Mouse (Mus musculus) heart, postnatal 14 days (tissue): ENCODE results near the gene Rlbp1. TPM values are rescaled to one million over a fixed set of nuclear protein-coding genes. Genes with fewer than 3 reads are reported as not detected.

ENCODE experiments used
- DNase-seq, 2 experiments: peaks; one replicate each; pipeline ENCODE4 v3.0.0; 2021 to 2022
- intact Hi-C: fragments of 180-260 bp; cut with DNase I; formaldehyde crosslinking; loops from one replicate; pipeline ENCODE4 v1.15.1; 2025
- long read RNA-seq, 2 experiments: library from polyadenylated mRNA; stranded (forward); transcript quantifications; one replicate each; pipeline ENCODE4 v2.0.0; 2021
- total RNA-seq, 2 experiments: library from RNA; stranded (reverse); gene quantifications; 2 replicates each; pipeline ENCODE4 v1.2.3; 2021

The Rlbp1 gene
- total RNA-seq: not detected
- long read RNA-seq, experiment 1: 0 reads
- long read RNA-seq, experiment 2: 0 reads

DNA sequence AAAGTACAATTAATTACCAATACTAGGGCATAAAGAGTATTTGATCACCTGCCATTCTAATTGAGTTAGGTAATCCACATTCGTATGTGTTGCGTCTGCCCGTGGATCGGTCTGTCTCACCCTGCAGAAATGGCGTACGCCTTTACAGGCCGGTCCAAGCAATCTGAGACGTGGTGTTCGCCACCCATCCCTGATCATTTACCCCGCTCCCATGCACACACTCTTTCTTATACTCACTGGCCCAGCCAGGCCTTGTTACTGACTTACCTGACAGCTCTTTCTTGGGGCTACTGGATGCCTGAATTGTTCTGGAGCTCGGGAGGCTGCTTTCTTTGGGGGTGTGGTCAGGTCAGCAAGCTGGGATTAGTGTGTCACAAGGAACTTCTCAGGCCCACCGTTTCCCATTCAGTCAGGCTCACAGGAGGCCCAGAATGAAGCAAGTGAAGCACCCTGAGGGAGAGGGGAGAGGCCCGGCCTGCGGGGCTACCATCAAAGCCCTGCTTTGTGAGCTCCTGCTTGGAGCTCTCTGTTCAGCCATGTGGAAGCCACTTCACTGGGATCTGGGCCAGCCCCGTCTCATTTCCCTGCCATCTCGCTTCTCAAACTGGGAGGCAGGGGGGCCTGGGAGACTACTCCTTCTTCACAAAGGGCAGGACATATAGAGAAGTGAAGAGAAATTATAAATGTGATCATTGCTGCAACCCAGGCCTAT is at the start of gene Rlbp1:
TSS of gene Rlbp1 (minus strand) at position 627 of the 712 bp plus-strand sequence.
- intact Hi-C loops: no loop called here
- DNase-seq: no peak

DNA sequence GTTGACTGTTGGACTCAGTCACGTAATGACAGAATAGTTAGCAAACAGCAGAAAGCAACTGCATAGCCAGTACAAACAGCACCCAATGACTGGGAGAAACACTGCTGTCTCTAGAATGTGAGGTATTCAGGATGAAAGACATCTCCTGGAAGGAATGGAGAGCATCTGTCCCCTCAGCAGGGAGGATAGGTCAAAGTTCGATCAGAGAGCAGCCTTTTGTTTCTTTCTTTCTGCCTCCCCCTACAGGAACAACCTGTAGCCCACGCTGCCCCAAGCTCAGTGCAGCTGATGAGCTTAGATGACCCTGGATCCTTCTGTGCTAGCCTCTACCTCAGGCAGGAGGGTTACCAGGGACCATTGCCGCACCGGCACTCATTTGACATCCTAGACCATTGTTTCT is 41.4 kb upstream of the Rlbp1 start:
- no peak for DNase-seq
- intact Hi-C loops: no loop called here

DNA sequence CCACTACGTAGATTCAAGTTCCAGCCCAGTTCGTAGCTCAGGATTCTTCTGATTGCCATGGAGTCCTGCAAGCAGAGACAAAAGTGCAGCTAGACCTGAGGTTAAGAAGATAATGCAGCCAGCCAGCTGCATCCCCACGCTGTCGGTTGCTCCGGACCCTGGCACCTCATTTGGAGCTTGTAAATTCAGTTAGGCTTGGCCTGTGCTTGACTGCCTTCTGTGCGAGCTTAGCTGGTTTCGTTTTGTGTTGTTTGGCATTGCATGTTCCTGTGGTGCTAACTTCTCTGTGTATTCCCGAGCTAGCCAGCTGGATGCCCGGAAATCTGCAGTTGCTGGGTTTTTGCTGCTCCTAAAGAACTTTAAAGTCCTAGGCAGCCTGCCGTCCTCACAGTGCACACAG is 39.0 kb upstream of the Rlbp1 start:
- intact Hi-C loops: no loop called here
- DNase-seq: no peak

DNA sequence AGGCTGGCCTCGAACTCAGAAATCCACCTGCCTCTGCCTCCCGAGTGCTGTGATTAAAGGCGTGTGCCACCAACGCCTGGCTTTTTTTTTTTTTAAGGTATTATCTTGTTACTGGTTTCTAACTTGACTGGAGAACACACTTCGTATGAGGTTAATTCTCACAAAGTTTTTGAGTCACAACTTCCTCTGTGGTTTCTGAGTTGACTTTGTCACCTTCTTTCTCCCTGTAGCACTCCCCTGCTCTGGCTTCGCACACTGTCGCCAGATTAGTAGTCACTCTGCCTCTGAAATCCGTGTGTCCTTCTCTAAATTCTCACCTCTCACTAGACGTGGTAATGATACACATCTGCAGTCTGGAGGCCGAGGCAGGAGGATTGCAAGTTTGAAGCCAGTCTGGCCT is 36.0 kb upstream of the Rlbp1 start:
- DNase-seq: no peak
- intact Hi-C loops: no loop called here

GRCm38 (mm10) chr7:79419950-79420349 is 33.1 kb upstream of the Rlbp1 start:
- intact Hi-C loops: no loop called here

DNA sequence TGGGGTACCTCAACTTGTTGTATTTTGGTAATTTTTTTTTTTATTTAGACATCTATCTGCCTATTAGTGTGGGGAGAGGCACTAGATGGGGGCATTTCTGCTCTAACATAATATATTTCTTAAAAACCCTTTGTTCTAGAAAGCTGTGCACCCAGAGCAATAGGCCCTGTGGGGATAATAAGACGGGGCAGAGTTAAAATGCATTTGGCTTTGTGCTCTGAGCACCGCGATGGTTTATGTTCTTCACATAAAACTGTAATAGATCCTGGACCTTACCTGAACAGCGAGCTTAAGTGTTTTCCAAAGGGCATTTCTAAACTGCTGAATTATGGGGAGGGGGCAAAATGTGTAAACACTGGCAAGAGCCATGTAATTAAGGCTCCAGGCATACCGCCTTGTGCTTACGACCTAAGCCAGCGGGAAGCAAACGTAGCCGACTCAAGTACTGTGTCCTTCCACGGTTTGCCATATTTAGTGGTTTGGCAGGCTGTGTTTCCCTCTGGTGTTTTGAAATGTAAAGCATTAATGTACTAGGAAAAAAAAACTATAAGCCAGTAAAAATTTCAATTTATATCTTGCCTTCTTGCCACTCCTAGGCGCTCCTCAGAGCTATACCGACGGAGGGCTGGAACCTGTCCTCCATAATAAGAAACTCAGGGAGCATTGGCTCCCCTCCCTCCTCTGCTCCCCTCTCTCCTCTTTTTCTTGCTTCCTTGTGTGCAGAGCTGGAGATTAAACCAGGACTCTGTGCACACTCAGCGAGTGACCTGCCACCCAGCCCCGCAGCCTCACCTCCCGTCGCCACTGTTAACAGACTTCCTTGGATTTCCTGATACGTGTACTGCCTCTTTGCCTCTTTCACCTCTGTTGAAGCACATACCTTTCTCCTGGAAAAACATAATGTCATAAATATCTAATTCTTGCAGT is 27.9 kb upstream of the Rlbp1 start:
- intact Hi-C loops: no loop called here
- no peak for DNase-seq

More at GRCm38 (mm10) chr7:79419950-79420349, 33.1 kb upstream of the Rlbp1 start:
- no peak for DNase-seq

DNA sequence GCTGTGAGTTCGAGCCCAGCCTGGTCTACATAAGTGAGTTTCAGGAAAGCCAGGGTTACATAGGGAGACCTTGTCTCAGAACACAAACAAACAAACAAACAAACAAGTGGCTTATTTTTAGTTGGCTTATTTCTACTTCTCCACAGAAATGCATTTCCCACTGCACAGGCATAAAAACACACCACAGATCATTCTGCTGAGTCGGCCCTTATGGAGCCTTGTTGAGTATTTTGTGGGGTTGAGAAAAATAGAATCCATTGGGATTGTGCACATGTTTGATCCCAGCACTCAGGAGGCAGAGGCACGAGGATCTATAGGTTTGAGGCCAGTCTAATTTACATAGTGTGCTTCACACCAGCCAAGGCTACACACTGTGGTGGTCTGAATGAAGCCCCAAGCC is 13.4 kb upstream of the Rlbp1 start:
- intact Hi-C loops: no loop called here
- DNase-seq: no peak

DNA sequence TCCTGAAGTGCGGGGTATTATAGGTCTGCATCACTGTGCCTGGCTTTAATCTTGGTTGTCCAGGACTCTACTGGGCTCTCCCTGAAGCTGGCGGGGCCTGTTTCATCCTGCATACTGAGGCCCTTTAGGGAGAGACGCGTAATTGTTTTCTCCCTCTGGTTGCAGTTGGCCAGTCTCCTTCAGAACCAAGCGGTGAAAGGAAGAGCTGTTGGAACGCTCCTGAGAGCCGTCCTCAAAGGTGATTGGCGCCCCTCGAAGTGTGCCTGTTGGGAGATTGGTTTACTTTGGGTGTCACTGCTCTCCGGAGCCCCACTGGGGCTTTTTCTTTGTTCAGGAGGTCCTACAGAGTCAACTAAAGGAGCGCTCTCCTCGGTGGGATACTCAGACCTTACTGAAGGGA is 12.1 kb upstream of the Rlbp1 start:
- intact Hi-C loops: no loop called here
- DNase-seq: no peak

GRCm38 (mm10) chr7:79398426-79398825 is 11.6 kb upstream of the Rlbp1 start:
- no peak for DNase-seq
- intact Hi-C loops: no loop called here

DNA sequence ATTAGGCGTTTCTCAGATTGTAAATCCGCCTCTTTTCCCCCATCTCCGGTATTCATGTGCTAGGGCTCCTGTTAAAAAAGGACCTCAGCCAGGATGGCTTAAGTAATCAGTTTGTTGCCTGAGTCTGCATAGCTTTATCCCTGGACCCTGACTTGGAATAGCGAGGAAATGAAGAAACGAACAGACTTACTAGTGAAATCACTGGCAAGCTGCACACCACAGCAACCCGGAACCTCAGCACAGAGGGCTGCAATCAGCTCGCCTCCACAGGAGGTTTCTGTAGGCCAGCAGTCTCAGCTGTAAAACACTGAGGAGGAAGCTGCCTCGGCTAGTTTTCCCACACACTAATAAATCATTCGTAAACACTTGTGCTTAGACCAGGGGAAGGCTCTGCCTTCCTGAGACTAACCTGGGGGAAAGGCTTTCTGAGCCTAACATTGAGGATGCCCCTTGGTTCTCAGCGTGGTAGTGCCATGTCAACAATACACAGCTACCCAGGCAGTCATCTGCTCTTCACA is 10.7 kb upstream of the Rlbp1 start:
- no peak for DNase-seq
- intact Hi-C loops: no loop called here

- intact Hi-C loops: no loop called here
- no peak for DNase-seq
Measured at GRCm38 (mm10) chr7:79395186-79395585, 8.3 kb upstream of the Rlbp1 start.

GRCm38 (mm10) chr7:79394666-79395065 is 7.8 kb upstream of the Rlbp1 start:
- DNase-seq: no peak
- intact Hi-C loops: loop anchor here (5.0 kb wide), 1 partner anchor 73 kb away; the partner anchor contains the start of gene Polg

- DNase-seq: no peak
- intact Hi-C loops: loop anchor here (5.0 kb wide), 1 partner anchor 73 kb away; the partner anchor contains the start of gene Polg
Measured at GRCm38 (mm10) chr7:79393924-79394323, 7.1 kb upstream of the Rlbp1 start.

DNA sequence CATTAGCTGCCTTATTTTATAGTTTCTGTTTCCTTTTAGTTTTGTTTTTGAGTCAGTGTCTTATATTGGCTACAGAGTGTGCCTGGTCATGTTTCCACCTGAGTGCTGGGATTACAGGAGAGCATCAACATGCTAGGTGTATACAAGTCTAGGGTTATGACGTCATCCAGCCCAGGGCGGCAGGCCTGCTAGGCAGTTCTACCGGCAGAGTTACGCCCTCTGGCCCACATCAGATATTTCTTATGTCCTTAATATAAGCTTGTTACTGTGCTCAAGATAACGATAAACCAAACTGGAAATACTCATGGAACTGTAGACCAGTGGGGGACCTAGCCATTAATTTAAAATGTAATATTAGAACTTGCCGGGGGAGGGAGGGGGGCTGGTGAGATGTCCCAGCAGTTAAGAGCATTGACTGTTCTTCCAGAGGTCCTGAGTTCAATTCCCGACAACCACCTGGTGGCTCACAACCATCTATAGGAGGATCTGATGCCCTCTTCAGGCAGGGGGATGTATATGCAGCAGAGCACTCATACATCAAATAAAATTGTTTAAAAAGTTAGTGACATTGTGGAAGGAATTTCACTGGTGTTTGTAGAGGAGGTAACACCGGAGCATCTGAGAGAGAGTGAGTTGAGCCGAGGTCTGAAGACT is 6.1 kb upstream of the Rlbp1 start:
- no peak for DNase-seq
- intact Hi-C loops: loop anchor here (5.0 kb wide), 1 partner anchor 74 kb away; the partner anchor contains the start of gene Polg

GRCm38 (mm10) chr7:79391883-79392649 is 5.2 kb upstream of the Rlbp1 start, which contains the start of gene Fanci:
Gene Fanci (plus strand): TSS chr7:79391929.
- peak; percentile 98 for DNase-seq
- intact Hi-C loops: loop anchor here (5.0 kb wide), 1 partner anchor 75 kb away; the partner anchor contains the start of gene Polg

DNA sequence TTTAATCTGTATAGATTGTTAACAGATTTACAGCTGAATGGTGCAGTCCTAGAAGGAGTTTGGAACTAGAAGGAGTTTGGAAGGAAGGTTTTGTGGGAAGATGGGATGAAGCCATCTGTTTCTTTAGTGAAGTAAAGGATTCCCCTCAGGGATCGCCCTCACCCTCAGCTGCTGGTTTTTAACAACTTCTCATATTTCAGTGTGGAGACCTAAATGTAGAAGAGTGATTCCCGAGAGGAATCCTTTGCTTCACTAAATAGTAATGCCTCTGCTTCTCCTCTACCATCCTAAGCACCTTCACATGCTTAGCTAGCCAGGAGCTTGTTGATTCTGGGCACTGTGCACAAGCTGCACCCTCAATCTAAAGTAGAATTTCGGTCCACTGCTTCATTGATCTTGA is 4.6 kb upstream of the Rlbp1 start:
- DNase-seq: no peak
- intact Hi-C loops: loop anchor here (5.0 kb wide), 1 partner anchor 76 kb away; the partner anchor contains the start of gene Polg

DNA sequence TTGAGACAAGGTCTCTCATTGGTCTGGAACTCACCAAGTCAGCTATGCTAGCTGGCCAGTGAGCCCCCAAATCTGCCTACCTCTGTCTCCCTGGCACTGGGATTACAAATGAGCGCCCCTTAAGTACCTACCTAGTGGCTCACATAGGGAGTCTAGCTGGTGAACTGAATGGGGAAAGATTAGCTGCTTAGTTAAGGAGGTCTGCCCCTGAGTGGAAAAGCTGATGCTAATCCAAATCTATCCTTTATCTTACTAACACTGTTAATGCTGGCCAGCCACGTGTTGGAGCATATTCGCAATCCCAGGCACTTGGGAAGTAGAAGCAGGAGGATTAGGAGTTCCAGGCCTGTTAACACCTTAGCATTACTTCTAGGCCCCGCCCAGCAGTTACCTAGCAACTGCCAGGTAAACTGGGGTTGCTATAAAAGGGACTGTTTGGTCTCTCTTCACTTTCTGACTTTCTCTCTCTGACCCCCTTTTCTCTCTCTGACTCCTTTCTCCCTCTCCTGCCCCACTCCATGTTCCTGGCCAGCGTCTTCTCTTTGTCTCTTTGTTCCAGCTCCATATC is 3.4 kb upstream of the Rlbp1 start:
- intact Hi-C loops: loop anchor here (5.0 kb wide), 1 partner anchor 77 kb away; the partner anchor contains the start of gene Polg

DNA sequence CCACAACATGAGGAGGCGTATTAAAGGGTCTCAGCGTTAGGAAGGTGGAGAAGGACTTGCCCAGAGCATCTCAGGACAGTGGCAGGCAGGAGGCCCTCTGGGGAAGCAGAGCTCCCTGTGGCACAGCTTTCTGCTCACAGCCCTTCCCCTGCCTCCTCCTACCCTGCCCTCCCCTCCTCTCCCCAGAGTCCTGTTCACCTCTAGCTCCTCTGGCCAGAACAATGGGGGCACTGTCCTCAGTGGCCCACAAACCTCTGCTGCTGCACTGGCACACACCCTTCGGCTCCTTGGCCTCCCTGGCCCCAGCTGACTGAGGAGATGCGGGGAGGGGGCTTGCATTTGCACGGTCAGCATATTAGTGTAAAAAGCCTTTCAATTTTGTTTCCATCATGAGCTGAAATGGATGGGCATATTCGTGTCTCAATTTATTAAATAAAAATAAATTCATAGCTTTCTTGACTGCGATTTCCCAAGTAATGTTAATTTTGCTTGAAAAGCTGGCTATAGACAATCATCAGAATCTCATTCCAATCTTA is 1.9 kb upstream of the Rlbp1 start:
- no peak for DNase-seq
- intact Hi-C loops: no loop called here

More for the DNA sequence above, 3.4 kb upstream of the Rlbp1 start:
- no peak for DNase-seq

DNA sequence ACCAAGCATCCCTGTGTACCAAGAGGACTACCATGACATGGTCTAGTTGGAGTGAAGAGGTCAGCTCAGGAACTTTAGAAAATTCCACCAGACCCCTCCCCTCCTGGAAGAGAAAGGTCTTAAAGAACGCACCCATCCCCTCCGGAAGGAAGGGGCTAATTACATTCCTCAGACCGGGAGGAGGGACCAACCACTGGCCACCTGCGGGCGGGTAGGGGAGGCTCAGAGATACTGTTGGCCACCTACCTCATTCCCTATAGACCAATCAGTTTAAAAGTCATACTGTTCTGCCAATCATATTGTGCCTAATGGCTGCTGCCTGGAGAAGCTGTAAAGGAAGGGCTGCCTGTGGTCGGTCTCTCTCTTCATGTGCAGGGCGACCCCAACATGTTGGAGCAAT is 1.1 kb upstream of the Rlbp1 start:
- no peak for DNase-seq
- intact Hi-C loops: no loop called here
